29 mouse cellular contexts compared by ENCODE assay signal in genomic region chr9:7984287-7984686, GRCm38 (mm10). TPM values are rescaled to one million over a fixed set of nuclear protein-coding genes. Genes with fewer than 3 reads are reported as not detected.
DNase-seq lines count a peak whose midpoint lies in the region; ATAC-seq and TF ChIP-seq lines count a peak whose summit lies in the region.
"Had no signal": no experiment of that assay in that cellular context is flagged by ENCODE, and none has a peak within 500 bp of the region (broad histone marks: within the 10 kb centered on the region; RNA-seq: fewer than 3 reads in every experiment).

No protein-coding gene starts in this region.

- no peak for TF ChIP-seq POLR2A in heart, adult 2 months (IDR thresholded peaks at IDR 0.05; ENCODE audit: insufficient read depth, low read depth, low read length)

- H3K27me3 ChIP-seq in heart, adult 2 months (ENCODE audit: control insufficient read depth, insufficient read depth, low read length) = no peaks in the 10 kb centered on the region
- H3K27me3 ChIP-seq in stomach, embryonic 15.5 days (replicated peaks) = no peaks in the 10 kb centered on the region
- no peaks in the 10 kb centered on the region for H3K27me3 ChIP-seq in stomach, postnatal 0 days (ENCODE audit: control insufficient read depth, insufficient read depth, low read length)
- H3K27me3 ChIP-seq in heart, embryonic 16.5 days (ENCODE audit: control insufficient read depth, insufficient read depth, low read length) = no peaks in the 10 kb centered on the region
- H3K27me3 ChIP-seq: embryonic facial prominence, embryonic 13.5 days; forebrain, embryonic 15.5 days; intestine, embryonic 15.5 days; liver, embryonic 12.5 days; neural tube, embryonic 15.5 days had no signal

- TF ChIP-seq EP300 in heart, adult 2 months (IDR thresholded peaks at IDR 0.05; ENCODE audit: insufficient read depth, low read depth, low read length) = no peak
- no peak for TF ChIP-seq EP300 in stomach, postnatal 0 days (optimal IDR thresholded peaks at IDR 0.05)

- 36% methylated on average over 4 of the region's 4 CpGs for WGBS in heart, adult 2 months
- 56% methylated on average over 4 of the region's 4 CpGs for WGBS in stomach, embryonic 15.5 days
- 46% methylated on average over 4 of the region's 4 CpGs for WGBS in stomach, postnatal 0 days
- WGBS in heart, embryonic 16.5 days = 37% methylated on average over 4 of the region's 4 CpGs

- no peak overlapping the region for H3K4me3 ChIP-seq in heart, adult 2 months
- no peak overlapping the region for H3K4me3 ChIP-seq in stomach, embryonic 15.5 days (replicated peaks)
- H3K4me3 ChIP-seq in stomach, postnatal 0 days (ENCODE audit: low read depth, low read length) = no peak overlapping the region
- H3K4me3 ChIP-seq in heart, embryonic 16.5 days (ENCODE audit: low read length) = no peak overlapping the region
- H3K4me3 ChIP-seq: embryonic facial prominence, embryonic 13.5 days; forebrain, embryonic 10.5 days; forebrain, embryonic 15.5 days; intestine, embryonic 15.5 days; layer of hippocampus, adult 2 months; liver, embryonic 12.5 days; neural tube, embryonic 15.5 days had no signal

- peaks cover 6% of the 10 kb centered on the region for H3K79me2 ChIP-seq in heart, adult 2 months (replicated peaks; ENCODE audit: control insufficient read depth, insufficient read depth, low read length)

- H3K4me2 ChIP-seq in stomach, embryonic 15.5 days = no peak overlapping the region
- H3K4me2 ChIP-seq in stomach, postnatal 0 days (replicated peaks; ENCODE audit: low read depth) = no peak overlapping the region
- peak overlapping the region; percentile 10; the same call in 1 of the 2 replicates for H3K4me2 ChIP-seq in heart, embryonic 16.5 days (ENCODE audit: low read depth, low read length)
- H3K4me2 ChIP-seq: embryonic facial prominence, embryonic 13.5 days; forebrain, embryonic 15.5 days; intestine, embryonic 15.5 days; liver, embryonic 12.5 days; neural tube, embryonic 15.5 days had no signal

- H3K36me3 ChIP-seq in heart, adult 2 months (ENCODE audit: control insufficient read depth, insufficient read depth, low read length) = peaks cover 56% of the 10 kb centered on the region
- peaks cover 11% of the 10 kb centered on the region for H3K36me3 ChIP-seq in stomach, embryonic 15.5 days
- H3K36me3 ChIP-seq in stomach, postnatal 0 days (ENCODE audit: control insufficient read depth, insufficient read depth, low read length) = 0 out of 2 replicates have a peak, but pooled peaks cover 3% of the 10 kb centered on the region
- peaks cover 8% of the 10 kb centered on the region; the same call in 1 of the 2 replicates for H3K36me3 ChIP-seq in heart, embryonic 16.5 days (ENCODE audit: control insufficient read depth, insufficient read depth)
- H3K36me3 ChIP-seq: forebrain, embryonic 15.5 days; intestine, embryonic 15.5 days; neural tube, embryonic 15.5 days had no signal

- DNase-seq in heart, adult 2 months = peak in 1 of 2 experiments; percentile 23
- DNase-seq in heart, postnatal 25 days (ENCODE audit: low spot score) = no peak
- no peak for DNase-seq in stomach, postnatal 0 days (ENCODE audit: low spot score)
- DNase-seq: adrenal gland, postnatal 36 days; cerebellum, adult 18-20 months; cerebellum, postnatal 10 days; gastrocnemius, postnatal 14 days; kidney, adult 2 months; kidney, postnatal 36 days; left cerebral cortex, postnatal 4 days; liver, postnatal 0 days; midbrain, embryonic 14.5 days; right cerebral cortex, postnatal 14 days; thymus, adult 18-20 months; thymus, postnatal 36 days had no signal

- intact Hi-C loops in heart, adult 2 months (cut with DNase I) = no loop called here
- intact Hi-C loops in heart, postnatal 25 days (cut with DNase I) = loop anchor here (2.0 kb wide), 1 partner anchor 19 kb away; no protein-coding TSS in a partner anchor

- ATAC-seq in stomach, embryonic 15.5 days (ENCODE audit: insufficient read depth, low FRiP score, low read depth) = peak; percentile 10; the same call in 1 of the 2 replicates
- no peak for ATAC-seq in stomach, postnatal 0 days (ENCODE audit: low FRiP score, low TSS enrichment)
- peak; percentile 39; the same call in 1 of the 2 replicates for ATAC-seq in heart, embryonic 16.5 days (replicated peaks; ENCODE audit: extremely low read depth, insufficient read depth, low FRiP score)
- no peak for ATAC-seq in monocyte, adult 5-6 weeks (replicated peaks; ENCODE audit: insufficient number of reproducible peaks, low FRiP score, low TSS enrichment, poor library complexity, severe bottlenecking)
- ATAC-seq in inflammation-experienced regulatory T-cells, adult 6 months = no peak
- ATAC-seq: forebrain, embryonic 15.5 days; hindbrain, embryonic 16.5 days; intestine, embryonic 15.5 days; liver, embryonic 12.5 days; liver, postnatal 0 days had no signal

- peaks cover 11% of the 10 kb centered on the region for H3K4me1 ChIP-seq in heart, adult 2 months (ENCODE audit: control insufficient read depth, insufficient read depth, low read length)
- H3K4me1 ChIP-seq in stomach, embryonic 15.5 days = no peaks in the 10 kb centered on the region
- H3K4me1 ChIP-seq in stomach, postnatal 0 days (replicated peaks; ENCODE audit: control insufficient read depth, insufficient read depth) = no peaks in the 10 kb centered on the region; the same call in 1 of the 2 replicates
- peaks cover 43% of the 10 kb centered on the region for H3K4me1 ChIP-seq in heart, embryonic 16.5 days (ENCODE audit: control insufficient read depth, insufficient read depth, low read length)
- H3K4me1 ChIP-seq: forebrain, embryonic 15.5 days; liver, embryonic 12.5 days; neural tube, embryonic 15.5 days had no signal

- TF ChIP-seq CTCF in heart, adult 2 months (IDR thresholded peaks at IDR 0.05) = no peak
- no peak for TF ChIP-seq CTCF in stomach, postnatal 0 days (IDR thresholded peaks at IDR 0.05; ENCODE audit: low read depth)

- H3K9ac ChIP-seq in heart, adult 2 months (ENCODE audit: low read depth, low read length) = no peak overlapping the region
- no peak overlapping the region for H3K9ac ChIP-seq in stomach, embryonic 15.5 days
- H3K9ac ChIP-seq in stomach, postnatal 0 days (ENCODE audit: low read length) = no peak overlapping the region
- H3K9ac ChIP-seq in heart, embryonic 16.5 days (ENCODE audit: low read length) = no peak overlapping the region
- H3K9ac ChIP-seq: embryonic facial prominence, embryonic 13.5 days; forebrain, embryonic 15.5 days; intestine, embryonic 15.5 days; liver, embryonic 12.5 days; liver, postnatal 0 days; neural tube, embryonic 15.5 days had no signal

- peak overlapping the region; percentile 77 for H3K27ac ChIP-seq in heart, adult 2 months
- H3K27ac ChIP-seq in stomach, embryonic 15.5 days = no peak overlapping the region
- no peak overlapping the region for H3K27ac ChIP-seq in stomach, postnatal 0 days (replicated peaks)
- H3K27ac ChIP-seq in heart, embryonic 16.5 days (ENCODE audit: low read length) = peak overlapping the region; percentile 66
- H3K27ac ChIP-seq: embryonic facial prominence, embryonic 13.5 days; forebrain, embryonic 10.5 days; forebrain, embryonic 15.5 days; intestine, embryonic 15.5 days; layer of hippocampus, adult 2 months; liver, embryonic 12.5 days; macrophage; neural tube, embryonic 15.5 days had no signal

- no peaks in the 10 kb centered on the region for H3K9me3 ChIP-seq in stomach, embryonic 15.5 days
- no peaks in the 10 kb centered on the region for H3K9me3 ChIP-seq in stomach, postnatal 0 days (ENCODE audit: control insufficient read depth, low read length)
- H3K9me3 ChIP-seq in heart, embryonic 16.5 days (replicated peaks; ENCODE audit: control insufficient read depth, low read length) = no peaks in the 10 kb centered on the region
- H3K9me3 ChIP-seq: embryonic facial prominence, embryonic 13.5 days; forebrain, embryonic 10.5 days; forebrain, embryonic 15.5 days; intestine, embryonic 15.5 days; liver, embryonic 12.5 days; neural tube, embryonic 15.5 days had no signal

RNA-seq across cellular contexts. Expression of gene Yap1, which starts 20.1 kb away (rescaled TPM):
- 10 to 100 TPM; 70.7 to 71.9 TPM for total RNA-seq in heart, adult 2 months (2021)
- polyA plus RNA-seq in heart, adult 2 months (2012; rRNA removed) = 37.9 and 51.1 TPM in 2 replicates
- 10 to 100 TPM; 61.1 to 62.8 TPM for total RNA-seq in heart, postnatal 25 days (2021)
- polyA plus RNA-seq in stomach, embryonic 15.5 days (2015; fragmentation: Nextera tagmentation; extraction: Ambion mirVana) = 29.4 and 29.7 TPM in 2 replicates
- polyA plus RNA-seq in stomach, postnatal 0 days (2015; fragmentation: Nextera tagmentation; extraction: Ambion mirVana) = 13.6 and 16.0 TPM in 2 replicates
- polyA plus RNA-seq in heart, embryonic 16.5 days (2015; fragmentation: Nextera tagmentation; extraction: Ambion mirVana) = 21.6 and 21.8 TPM in 2 replicates
- total RNA-seq in monocyte, adult 5-6 weeks (2017) = 0.78 to 2.3 TPM in 2 of 3 replicates, not detected in the other
- not detected for polyA plus RNA-seq in inflammation-experienced regulatory T-cells, adult 6 months (2017; shearing (Covaris generic))
- total RNA-seq: granulocyte monocyte progenitor cell, adult 5-6 weeks had no signal

RNA-seq across cellular contexts. Expression of gene Cfap300, which starts 58.3 kb away (rescaled TPM):
- total RNA-seq in heart, adult 2 months (2021) = under 1 TPM; 0.55 to 0.70 TPM
- polyA plus RNA-seq in heart, adult 2 months (2012; rRNA removed) = 0.73 and 0.76 TPM in 2 replicates
- 1 to 10 TPM in 1 of 2 experiments, under 1 TPM in 1; 0.73 to 1.2 TPM for total RNA-seq in heart, postnatal 25 days (2021)
- 8.5 and 10.7 TPM in 2 replicates for polyA plus RNA-seq in stomach, embryonic 15.5 days (2015; fragmentation: Nextera tagmentation; extraction: Ambion mirVana)
- polyA plus RNA-seq in stomach, postnatal 0 days (2015; fragmentation: Nextera tagmentation; extraction: Ambion mirVana) = 3.3 and 3.7 TPM in 2 replicates
- 5.5 and 6.0 TPM in 2 replicates for polyA plus RNA-seq in heart, embryonic 16.5 days (2015; fragmentation: Nextera tagmentation; extraction: Ambion mirVana)
- not detected in 3 replicates for total RNA-seq in monocyte, adult 5-6 weeks (2017)
- polyA plus RNA-seq in inflammation-experienced regulatory T-cells, adult 6 months (2017; shearing (Covaris generic)) = under 1 TPM in 2 of 3 experiments, not detected in 1; 0.30 to 0.61 TPM
- total RNA-seq: granulocyte monocyte progenitor cell, adult 5-6 weeks had no signal
- polyA plus RNA-seq: macrophage had no signal

Comparison
In these comparisons a context has a peak if more than half of its experiments do, and no peak if none do; other contexts are left out.
1. ATAC-seq: peak in stomach, embryonic 15.5 days (single experiment) and heart, embryonic 16.5 days (single experiment); none in stomach, postnatal 0 days (single experiment), monocyte, adult 5-6 weeks (single experiment) and inflammation-experienced regulatory T-cells, adult 6 months (single experiment).
2. H3K27ac ChIP-seq: peak in heart, adult 2 months (single experiment) and heart, embryonic 16.5 days (single experiment); none in stomach, embryonic 15.5 days (single experiment) and stomach, postnatal 0 days (single experiment).
3. RNA of gene Yap1, which starts 20.1 kb away (polyA plus RNA-seq): 37.9 to 51.1 TPM in heart, adult 2 months, 29.4 to 29.7 TPM in stomach, embryonic 15.5 days, 21.6 to 21.8 TPM in heart, embryonic 16.5 days and 13.6 to 16.0 TPM in stomach, postnatal 0 days; not detected in inflammation-experienced regulatory T-cells, adult 6 months; every median in the first group is over 10 times any median in the second.